Mouse (Mus musculus) megakaryocyte-erythroid progenitor cell, adult 5-6 weeks (primary cell): ENCODE results near the gene Ank3. TPM values are rescaled to one million over a fixed set of nuclear protein-coding genes. Genes with fewer than 3 reads are reported as not detected.

Experiments
- ATAC-seq: replicated peaks from 2 replicates; pipeline ENCODE4 v1.8.0; 2016; ENCODE audit warnings: mild to moderate bottlenecking, inconsistent platforms; ENCODE audit not compliant: severe bottlenecking, poor library complexity, low FRiP score, low TSS enrichment
- total RNA-seq, 2 experiments: library from RNA; stranded (forward) in 1 of 2; stranded (reverse) in 1 of 2; fragments of 200-1000, 215-1000 nt in 1 of 2; fragments of >200 nt in 1 of 2; fragmentation: Nextera tagmentation in 1 of 2; gene quantifications; 2 replicates each; pipeline ENCODE4 v1.2.3; 2014 to 2017

The Ank3 gene
- total RNA-seq, 2 experiments from 2014 or later, result 0.09 TPM; not detected in 1

DNA sequence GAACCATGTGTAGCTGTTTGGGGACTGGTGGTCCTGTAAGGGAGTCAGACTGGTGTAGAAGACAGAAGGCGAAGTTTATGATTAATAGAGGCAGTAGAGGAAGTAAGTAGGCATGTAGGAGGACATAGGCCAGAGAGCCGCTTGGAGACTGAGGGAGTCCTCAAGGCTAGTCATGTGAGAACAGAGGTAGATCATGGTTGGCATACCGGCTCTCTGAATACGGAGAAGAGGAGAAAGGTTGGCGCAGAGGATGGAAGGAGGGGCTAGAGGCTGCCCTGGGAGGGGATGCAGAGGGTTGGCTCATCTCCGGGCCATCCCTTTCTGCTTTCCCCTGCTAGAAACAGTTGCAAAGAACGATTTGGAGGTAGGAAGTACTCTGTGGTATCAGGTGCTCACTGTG is 328.2 kb downstream of the Ank3 start:
- ATAC-seq, result no peak

DNA sequence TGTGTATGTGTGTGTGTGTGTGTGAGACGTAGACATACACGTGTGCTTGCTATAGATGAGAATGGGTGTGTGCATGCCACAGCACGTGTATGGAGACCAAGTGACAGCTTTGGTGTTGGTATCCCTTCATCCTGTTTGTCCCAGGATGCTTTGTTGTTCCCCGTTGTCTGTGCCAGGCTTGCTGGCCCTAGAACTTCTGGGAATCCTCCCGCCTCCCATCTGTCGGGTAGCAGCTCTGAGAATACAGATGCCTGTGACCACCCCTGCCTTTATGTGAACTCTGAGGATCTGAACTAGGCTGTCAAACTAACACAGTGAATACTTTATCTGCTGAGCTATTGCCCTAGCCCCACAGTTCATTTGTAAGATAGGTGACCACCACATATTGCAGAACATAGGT is 330.3 kb downstream of the Ank3 start:
- no peak for ATAC-seq

DNA sequence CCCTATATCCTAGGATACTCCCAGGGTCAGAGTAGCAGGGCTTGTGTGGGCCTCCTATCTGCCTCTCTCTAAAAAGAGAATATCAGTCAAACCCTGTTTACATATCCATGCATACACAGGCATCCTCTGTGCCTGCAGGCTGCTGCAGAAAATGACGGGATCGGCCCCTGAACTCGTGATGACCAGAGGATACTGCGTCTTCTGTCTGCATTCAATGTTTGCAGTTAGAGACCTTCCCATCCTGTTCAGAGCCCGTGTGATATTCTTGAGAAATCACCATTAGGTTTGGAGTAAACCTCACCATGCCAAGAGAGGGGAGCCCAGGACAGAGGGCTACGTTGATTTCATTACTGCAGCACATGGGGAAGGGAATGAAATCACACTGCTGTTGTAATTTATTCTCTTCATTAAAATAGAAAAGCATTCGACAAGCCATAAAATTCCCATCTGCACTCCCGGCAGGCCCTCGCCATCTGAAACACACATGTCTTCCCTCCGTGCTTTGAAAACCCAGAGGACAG is 331.8 kb downstream of the Ank3 start:
- no peak for ATAC-seq

DNA sequence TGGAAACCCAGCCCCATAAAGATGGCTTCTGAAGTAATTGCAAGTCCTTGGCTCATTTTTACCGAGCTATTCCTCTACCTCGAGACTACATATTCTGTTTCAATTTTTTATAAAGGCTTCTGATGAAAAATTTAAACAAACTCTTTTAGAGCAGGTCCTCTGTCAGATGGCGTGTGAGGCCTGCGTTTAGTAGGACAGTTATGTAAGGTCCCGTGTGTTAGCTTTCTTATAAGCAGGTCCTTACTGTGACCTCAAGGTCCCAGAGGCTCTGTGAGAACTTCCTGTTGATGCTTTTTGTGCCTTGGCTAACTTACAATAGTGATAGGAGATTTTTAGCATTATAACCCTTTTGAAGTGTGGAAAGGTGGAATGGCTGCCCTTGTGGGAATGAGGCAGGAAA is 332.8 kb downstream of the Ank3 start:
- no peak for ATAC-seq

DNA sequence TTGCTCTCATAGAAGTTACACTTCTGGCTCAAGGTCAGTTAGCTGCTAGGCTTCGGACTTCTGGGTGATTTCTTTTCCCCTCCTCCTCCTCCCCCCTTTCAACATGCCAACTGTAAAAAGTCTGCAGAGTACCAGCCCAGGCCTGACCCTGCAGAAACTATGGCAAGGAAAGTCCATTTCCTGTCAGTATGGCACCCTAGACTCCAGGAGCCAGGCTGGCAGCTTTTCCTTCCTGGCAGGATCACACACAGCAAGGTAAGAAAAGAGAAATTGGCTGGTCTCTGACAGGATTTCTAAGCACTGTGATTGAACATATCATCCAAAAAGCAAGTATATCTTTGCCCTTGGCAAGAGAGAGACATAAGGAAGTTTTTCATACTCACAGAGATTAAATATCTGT is 333.3 kb downstream of the Ank3 start:
- no peak for ATAC-seq

DNA sequence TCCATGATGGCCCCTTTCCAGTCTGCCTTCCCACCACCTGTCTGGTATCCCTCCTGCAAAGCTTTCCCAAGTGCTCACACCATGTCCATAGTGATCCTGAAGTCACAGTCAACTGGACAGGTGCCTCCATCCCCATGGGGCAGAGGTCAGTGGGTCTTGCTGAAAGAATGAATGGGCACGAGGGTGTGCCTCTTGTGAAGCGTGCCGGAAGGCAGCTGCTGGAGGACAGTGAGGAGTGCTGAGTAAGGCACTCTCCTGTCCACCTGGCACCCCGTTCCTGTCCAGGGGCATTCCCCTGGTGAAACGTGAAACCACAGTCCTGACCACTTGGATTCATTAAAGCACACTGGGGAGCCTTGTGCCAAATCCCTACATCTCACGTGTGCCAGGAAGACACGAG is 337.7 kb downstream of the Ank3 start:
- ATAC-seq, result no peak

DNA sequence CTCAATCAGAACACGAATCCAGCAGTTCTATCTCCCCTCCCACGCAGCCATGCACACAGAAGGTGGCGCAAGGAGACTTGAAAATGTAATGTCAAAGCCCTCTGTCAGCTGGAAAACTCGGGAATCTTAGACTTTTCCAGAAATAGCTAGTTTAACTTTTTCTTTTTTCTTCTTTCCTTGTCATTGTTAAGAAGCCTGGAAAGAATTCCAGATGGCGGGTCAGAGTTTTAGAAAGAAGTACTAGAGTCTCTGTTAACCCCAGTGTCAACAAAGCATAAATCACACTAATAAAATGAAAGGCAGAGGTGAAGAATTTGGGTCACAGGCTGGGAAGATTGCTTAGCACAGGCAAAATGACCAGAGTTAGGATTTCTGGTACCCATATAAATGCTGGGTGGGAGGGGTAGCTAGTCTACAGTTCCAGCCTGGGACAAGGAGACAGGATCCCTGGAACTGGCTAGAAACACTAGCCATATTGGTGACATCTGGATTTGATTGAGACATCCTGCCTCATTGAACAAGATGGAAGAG is 340.2 kb downstream of the Ank3 start:
- no peak for ATAC-seq

DNA sequence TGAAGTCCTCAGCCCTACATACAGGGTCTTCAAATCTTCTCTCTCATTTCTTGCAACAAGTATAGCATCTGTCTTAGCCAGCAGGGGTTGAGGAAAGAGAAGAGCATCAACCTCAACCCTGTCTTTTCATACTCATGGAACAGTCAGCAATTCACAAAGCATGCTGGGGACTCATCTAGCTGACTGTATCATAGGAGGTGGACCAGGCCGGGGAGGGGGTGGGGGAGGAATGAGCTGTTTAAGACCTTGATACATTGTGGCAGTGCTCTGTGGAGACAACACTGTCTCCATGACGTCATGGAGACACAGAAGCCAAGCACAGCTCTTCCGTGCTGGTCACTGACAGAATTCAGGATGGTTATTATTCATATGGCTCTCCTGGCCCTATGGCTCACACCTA is 344.0 kb downstream of the Ank3 start:
- ATAC-seq, result no peak

DNA sequence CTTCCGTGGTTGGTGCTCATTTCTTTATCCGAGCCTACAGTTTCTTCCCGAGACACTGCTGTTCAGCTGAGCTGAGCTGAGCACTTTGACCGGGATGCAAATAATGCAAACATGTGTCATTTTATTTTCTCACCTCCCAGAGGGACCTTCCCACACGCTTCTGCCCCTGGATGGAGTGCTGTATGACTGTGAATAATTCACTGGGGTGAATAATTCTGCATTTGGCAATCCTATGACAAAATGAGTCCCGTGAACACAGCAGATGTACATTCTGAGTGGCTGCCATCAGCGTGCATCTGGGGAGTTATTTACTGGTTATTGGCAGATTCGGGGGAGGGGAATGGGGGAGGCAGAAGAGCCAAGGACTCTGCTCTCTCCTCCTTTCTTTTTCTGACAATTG is 345.6 kb downstream of the Ank3 start:
- ATAC-seq, result no peak

DNA sequence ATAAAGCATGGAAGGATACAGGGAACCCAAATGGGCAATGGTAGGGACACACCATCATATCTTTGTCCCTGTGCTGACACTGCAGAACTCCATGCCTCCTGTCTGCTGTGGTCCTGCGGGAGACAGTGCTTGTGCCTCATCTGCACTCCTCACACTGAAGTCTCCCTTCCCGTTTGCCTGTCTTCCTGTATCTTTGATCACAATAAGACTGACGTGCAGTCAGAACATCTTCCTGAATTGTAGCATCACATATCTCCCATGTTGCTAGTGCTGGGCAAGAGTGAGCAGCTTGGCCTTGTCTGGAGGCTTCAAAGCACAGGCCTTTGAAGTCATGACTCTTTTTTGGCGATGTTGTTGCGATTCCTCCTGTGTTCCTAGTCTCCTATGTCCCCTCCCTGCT is 346.3 kb downstream of the Ank3 start:
- no peak for ATAC-seq

DNA sequence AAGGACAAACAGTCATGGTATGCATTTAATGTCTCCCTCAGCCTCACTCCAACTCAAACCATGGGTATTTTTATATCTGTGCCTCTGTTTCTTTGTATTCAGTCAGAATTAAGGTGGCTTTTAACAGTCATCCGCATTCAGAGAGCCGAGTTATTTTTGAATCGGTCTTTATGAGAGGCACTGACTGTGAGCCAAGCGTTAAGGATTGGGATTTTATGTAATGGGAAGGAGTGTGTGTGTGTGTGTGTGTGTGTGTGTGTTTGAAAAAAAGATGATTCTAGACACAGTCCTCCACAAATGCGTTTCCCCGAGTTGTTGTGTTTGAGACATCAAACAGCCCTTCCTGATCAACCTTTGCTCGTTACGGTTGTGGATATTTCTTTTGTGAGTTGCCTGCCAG is 347.7 kb downstream of the Ank3 start:
- no peak for ATAC-seq

DNA sequence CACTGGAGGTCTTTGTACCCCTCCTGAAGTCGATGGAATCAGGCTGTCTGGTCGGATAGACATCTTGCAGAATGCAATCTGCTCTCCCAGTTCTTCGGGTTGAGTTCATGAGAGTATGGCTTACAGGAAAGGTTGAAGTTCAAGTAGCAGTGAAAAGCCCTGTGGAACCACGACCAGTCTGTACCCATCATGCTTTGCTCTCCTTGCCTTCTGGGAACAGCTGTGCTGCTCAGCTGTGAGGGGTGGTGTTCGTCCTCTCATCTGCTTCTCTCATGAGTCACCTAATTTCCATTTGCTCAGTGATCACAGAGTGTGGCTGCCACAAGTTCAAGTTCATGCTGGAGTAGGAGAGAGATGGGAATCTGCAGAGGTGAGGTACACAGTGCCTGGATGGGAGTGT is 348.2 kb downstream of the Ank3 start:
- ATAC-seq, result no peak

DNA sequence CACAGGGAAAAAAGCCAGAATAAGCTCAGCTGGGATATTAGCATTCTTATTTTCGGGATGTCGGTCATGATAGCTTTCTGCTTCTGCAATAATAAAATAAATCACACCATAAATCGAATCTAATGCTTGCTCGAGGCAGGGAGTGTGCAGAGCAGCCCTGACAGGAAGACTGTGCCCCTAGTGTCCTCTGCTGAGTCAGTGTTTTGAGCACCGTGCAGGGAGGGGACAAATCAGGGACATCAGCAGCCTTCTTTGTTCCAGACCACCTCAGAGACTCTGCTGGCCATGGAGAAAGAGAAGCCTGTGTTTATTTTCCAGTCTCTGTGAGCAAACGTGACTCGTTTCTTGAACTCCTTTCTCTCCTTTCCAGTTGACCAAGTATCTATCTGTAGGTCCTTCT is 352.8 kb downstream of the Ank3 start:
- ATAC-seq, result no peak

DNA sequence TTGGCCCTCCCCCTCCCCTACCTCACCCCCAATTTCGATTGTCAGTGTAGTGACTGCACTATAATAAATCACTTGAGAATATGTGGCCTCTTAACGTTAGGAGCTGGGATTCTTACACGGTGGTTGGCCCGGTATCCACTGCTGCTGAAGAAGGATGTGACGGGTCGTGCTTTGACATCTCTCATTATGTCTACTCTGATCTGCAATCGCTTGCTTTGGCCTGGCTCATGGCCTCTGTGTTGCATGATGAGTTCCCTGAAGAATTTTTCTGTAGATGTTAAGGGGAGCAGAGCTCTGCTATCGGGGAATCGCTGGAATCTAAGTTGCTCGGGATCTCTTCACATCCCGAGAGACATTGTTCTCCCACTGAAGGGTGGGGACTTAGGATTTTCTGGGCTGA is 354.9 kb downstream of the Ank3 start:
- ATAC-seq, result no peak

DNA sequence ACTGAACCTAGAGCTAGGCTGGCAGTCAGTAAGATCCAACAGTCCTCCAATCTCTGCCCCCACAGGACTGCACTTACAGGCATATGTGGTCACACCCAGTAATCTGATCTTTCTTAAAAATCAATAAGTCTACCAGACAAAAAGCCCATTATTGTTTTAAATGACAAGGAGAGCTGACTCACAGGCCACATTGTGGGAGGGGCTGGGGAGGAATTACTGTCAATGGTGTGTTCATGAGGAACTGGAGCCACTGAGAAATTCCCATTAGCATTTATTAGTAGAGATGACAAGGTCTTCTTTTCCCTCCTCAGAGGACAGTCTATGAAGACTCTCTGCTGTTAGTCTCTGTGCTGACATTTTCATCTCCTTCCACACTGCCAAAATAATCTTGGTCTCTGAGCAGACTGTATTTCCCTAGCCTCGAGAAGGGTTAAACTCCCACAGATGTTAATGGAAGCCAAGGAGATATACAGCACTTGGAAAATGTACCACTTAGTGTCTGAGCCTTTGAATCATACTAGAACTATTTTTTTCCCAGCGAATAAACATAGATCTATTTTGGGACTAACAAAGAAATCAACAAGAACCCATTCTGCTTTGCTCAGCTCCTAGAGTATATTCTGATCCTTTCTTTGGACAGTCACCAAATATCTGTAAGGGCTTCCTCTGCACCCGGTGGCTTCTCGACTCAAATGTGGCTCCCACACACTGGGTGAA is 358.5 kb downstream of the Ank3 start:
- no peak for ATAC-seq

DNA sequence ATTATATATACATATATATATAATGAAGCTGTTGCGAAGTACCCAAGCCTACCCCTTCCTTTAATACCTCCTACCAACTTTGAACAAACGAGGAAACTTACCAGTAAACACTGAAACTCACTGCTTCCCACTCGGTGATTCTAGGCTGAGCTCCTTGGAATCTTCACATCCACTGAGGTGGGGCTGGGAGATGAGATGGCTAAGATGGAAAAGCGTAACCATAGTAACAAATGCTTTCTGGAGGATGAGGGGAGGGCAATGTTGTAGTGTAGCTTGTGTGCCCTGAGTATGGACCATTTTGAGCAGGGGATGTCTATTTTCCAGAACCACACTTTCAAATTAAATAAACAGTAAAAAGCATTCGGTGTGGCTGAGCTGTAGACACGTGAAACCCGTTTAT is 364.4 kb downstream of the Ank3 start:
- ATAC-seq, result no peak

DNA sequence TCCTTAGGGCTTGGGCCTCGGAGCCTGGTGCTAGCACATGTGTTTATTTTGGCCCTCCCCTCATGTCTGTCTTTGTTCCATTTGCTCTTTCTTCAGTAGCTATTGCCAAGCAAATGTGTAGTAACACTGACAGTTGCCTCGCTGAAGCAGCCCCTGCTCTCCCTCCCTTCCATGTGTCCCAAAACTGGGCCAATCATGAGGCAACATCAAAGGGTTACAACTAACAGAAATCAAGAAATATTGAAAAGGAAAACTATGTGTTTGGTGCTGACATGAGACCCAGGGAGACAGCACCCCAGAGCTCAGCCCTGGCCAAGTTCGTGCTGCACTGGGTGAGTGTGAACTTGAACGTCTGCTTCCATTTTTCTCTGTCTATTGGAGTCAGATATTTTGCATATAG is 365.8 kb downstream of the Ank3 start:
- ATAC-seq, result no peak

DNA sequence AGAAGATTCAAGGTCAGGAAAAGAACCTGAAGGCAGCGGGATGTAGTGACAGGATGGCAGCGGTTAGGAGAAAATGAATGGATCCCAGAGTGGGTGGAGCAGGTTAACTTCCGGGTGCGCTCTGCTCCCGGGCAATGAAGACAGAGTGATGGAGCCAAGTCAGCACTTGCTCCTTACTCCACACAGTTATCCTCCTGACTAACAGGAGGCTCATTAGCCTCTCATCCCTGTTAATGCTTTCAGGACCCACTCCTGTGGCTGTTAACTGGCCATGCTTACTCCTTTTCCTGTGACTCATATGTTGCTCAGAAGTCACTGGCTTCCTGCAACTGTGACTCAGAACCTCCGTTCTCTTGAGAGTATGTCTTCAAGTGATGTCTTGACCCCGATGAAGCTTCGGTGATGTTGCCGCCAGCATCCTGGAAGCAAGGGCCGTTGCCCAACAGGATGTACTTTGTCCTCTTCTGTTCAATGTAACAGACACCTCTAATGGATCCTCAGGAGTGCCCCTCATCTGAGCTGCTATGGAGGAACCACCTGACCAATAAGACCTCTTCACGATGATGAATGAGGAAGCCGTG is 378.6 kb downstream of the Ank3 start:
- no peak for ATAC-seq

DNA sequence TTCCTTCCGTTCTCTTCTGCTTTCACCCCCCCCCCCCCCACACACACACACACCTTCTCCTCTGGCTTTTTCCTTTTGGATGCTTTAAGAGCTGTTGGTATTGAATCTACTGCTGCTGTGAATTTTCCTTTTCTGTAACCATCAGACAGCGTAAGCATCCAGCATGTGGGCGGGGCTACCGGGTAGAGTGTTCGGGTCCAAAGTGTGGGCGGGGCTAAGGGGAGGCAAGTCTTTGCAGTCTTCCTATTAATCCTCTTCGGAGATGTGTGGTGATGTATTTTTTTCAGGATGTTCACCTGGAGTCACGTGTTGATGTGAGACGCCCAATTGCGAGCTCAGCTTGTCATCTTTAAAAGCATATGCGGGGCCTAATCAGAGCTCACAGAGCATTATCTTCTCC is 379.2 kb downstream of the Ank3 start:
- ATAC-seq, result no peak

DNA sequence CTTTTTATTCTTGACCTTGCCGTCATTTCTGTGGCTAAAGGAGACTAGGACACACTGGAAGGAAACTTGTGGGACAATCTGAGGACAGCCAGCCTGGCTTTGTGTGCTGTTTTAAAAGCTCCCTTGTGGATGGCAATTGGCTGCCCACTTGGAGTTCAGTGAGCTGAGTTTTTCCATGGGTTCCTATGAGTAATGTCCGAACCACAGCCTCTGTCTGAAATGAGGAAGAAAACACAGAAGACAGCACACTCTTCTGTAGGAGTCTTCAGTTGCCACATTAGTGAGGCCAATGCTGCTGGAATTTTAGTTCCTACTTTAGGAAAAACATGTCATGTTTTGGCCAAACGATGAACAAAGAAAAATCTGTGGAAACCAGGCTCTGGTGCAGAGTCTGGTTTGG is 380.7 kb downstream of the Ank3 start:
- no peak for ATAC-seq

DNA sequence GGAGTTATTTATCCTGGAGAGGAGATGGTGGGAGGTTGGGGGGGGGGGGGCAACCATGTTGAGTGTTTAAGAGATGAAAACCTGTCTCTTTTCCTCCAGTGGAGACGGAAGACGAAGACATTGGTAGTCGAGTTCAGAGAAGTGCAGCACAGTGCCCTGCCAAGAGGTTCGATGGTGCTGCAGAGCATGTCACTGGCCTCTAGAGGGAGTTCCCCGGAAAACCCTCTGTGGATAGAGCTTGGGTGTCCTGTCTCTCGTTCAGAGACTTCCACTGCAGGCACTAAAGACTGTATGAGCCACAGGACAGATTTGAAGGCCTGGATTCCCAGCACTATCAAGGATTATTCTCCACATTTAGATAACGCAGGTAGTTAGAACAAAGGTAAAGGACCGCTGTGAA is 382.9 kb downstream of the Ank3 start:
- peak; percentile 96 for ATAC-seq
